Mouse (Mus musculus): Measurements from ENCODE around the gene Nagk. TPM values are rescaled to one million over a fixed set of nuclear protein-coding genes. Genes with fewer than 3 reads are reported as not detected.

The Nagk gene
- total and polyA plus RNA-seq, 2 experiments from 2014 or later: 70.0 to 92.0 TPM

DNA sequence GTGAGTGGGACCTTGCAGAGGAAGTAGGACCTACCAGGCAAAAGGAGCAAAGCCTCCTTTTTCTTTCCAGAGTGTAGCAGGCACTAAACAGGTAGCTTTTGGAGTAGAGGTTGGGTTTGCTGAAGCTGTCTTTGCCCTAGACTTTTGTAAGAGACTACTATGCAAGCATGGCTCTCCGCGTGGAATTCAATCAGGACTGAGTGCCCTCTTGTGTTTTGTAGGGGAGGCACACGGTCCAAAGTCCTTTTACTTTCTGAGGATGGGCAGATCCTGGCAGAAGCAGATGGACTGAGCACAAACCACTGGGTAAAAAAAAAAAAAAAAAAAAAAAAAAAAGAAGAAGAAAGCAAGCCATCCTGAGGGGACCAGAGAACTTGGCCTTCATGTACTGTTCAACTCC is 1.9 kb downstream of the Nagk start:
- Histone ChIP-seq H3K27me3 (ENCODE audit: insufficient read depth, low read length) (no peaks in the 10 kb centered on the region), H3K9me3 (ENCODE audit: low read length) (no peaks in the 10 kb centered on the region), H3K4me3 (ENCODE audit: low read length) (no peak overlapping the region), H3K4me2 (ENCODE audit: low read depth, low read length) (no peak overlapping the region), H3K4me1 (ENCODE audit: insufficient read depth, low read length) (peaks cover 9% of the 10 kb centered on the region; the same call in 1 of the 2 replicates), H3K27ac (no peak overlapping the region), H3K9ac (replicated peaks; ENCODE audit: low read length) (no peak overlapping the region), H3K36me3 (ENCODE audit: insufficient read depth, low read length) (peaks cover 18% of the 10 kb centered on the region)
- ATAC-seq: no peak
- WGBS: 52% methylated on average over 3 of the region's 3 CpGs
- no peak for TF ChIP-seq CTCF (IDR thresholded peaks at IDR 0.05; ENCODE audit: low read depth)
- DNase-seq (ENCODE audit: low spot score): peak; percentile 23

DNA sequence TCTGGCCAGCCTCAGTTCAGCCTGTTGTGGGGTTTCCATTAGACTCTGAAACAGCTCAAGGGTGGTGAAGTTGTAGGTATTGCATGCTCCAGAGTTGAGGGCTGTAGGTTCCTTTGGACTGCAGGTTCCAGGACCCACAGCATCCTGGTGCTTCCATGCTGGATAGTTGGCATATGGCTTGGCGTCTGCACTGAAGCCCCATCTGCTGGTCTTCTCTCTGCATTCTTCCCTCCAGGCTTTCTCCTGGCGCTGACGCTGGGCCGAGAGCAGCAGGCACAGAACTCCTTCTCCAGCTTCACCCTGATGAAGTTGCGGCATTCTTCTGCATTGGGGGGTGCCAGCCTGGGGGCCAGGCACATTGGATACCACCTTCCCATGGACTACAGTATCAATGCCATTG is 7.3 kb downstream of the Nagk start:
- no peak for TF ChIP-seq CTCF (IDR thresholded peaks at IDR 0.05; ENCODE audit: low read depth)
- Histone ChIP-seq H3K27ac (no peak overlapping the region), H3K4me1 (ENCODE audit: insufficient read depth, low read length) (0 out of 2 replicates have a peak, but pooled peaks cover 1% of the 10 kb centered on the region), H3K36me3 (ENCODE audit: insufficient read depth, low read length) (peaks cover 27% of the 10 kb centered on the region), H3K4me3 (ENCODE audit: low read length) (no peak overlapping the region), H3K9ac (replicated peaks; ENCODE audit: low read length) (no peak overlapping the region), H3K9me3 (ENCODE audit: low read length) (no peaks in the 10 kb centered on the region), H3K27me3 (ENCODE audit: insufficient read depth, low read length) (no peaks in the 10 kb centered on the region), H3K4me2 (ENCODE audit: low read depth, low read length) (no peak overlapping the region)
- ATAC-seq (no peak), DNase-seq (ENCODE audit: low spot score) (no peak)
- 80% methylated on average over 5 of the region's 5 CpGs for WGBS

DNA sequence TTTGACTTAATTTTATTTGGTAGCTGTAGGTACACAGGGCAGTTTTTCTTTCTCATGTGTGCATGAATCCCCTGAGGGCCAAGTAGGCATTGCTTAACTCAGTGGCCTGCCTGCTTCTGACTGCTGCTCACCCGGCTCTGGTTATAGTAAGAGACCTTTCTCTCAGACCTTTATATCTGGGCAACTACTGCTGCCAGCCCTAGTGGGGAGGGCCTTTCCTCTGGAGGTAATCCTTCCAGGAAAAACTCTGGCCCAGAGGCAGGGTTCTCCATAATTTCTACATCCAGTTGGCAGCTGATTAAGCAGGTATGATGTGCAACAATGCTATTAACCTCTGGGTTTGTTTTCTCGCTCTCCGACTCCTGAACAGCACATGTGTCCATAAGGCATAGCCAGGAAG is 8.1 kb downstream of the Nagk start:
- TF ChIP-seq CTCF (IDR thresholded peaks at IDR 0.05; ENCODE audit: low read depth): no peak
- H3K4me2 ChIP-seq (ENCODE audit: low read depth, low read length): no peak overlapping the region
- no peaks in the 10 kb centered on the region for H3K4me1 ChIP-seq (ENCODE audit: insufficient read depth, low read length)
- no peaks in the 10 kb centered on the region for H3K9me3 ChIP-seq (ENCODE audit: low read length)
- DNase-seq (ENCODE audit: low spot score) (no peak), ATAC-seq (no peak)
- no peaks in the 10 kb centered on the region for H3K27me3 ChIP-seq (ENCODE audit: insufficient read depth, low read length)
- no peak overlapping the region for H3K27ac ChIP-seq
- no peak overlapping the region for H3K4me3 ChIP-seq (ENCODE audit: low read length)
- WGBS: 87% methylated on average over 3 of the region's 3 CpGs
- peaks cover 35% of the 10 kb centered on the region for H3K36me3 ChIP-seq (ENCODE audit: insufficient read depth, low read length)
- H3K9ac ChIP-seq (replicated peaks; ENCODE audit: low read length): no peak overlapping the region

DNA sequence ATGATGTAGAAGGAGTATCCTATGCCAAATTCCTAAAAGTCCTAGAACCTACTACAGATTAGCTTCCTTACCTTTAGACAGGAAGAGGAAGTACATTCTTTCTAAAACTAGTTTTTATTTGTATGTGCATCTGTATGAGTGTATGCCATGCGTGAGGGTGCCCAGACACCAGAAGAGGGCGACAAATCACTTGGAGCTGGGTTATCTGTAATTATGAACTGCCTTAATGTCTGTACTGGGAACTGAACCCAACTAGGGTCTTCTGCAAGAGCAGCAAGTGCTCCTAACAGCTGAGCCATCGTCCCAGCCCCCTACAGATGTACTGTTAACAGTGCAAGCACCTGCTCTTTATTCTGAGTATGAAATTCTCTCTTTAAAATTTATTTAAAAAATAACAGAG is 21.0 kb downstream of the Nagk start:
- Histone ChIP-seq H3K9ac (replicated peaks; ENCODE audit: low read length) (no peak overlapping the region), H3K4me1 (ENCODE audit: insufficient read depth, low read length) (no peaks in the 10 kb centered on the region), H3K9me3 (ENCODE audit: low read length) (no peaks in the 10 kb centered on the region), H3K27me3 (ENCODE audit: insufficient read depth, low read length) (no peaks in the 10 kb centered on the region), H3K27ac (no peak overlapping the region), H3K4me2 (ENCODE audit: low read depth, low read length) (no peak overlapping the region), H3K4me3 (ENCODE audit: low read length) (no peak overlapping the region), H3K36me3 (ENCODE audit: insufficient read depth, low read length) (0 out of 2 replicates have a peak, but pooled peaks cover 6% of the 10 kb centered on the region)
- TF ChIP-seq CTCF (IDR thresholded peaks at IDR 0.05; ENCODE audit: low read depth): no peak
- DNase-seq (ENCODE audit: low spot score) (no peak), ATAC-seq (no peak)
- WGBS: 98% methylated on average over 3 of the region's 3 CpGs

DNA sequence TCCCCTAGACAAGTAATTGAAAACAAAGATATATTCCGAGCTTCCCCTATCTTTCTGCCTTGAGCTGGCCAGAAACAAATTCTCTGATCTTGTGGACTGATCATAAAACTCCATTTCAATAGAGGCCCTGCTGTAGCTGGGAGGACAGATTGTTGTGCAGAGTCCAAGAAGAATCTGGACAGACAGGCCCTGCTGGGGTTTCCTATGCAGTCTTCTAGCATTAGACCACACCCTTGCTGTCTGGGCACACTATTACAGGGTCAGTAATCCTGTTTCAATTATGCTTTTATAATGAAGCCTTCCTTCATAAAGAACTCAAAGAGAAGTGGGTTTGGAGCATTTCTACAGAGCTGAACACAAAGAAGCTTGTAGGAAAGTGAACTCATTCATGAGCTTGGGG is 24.2 kb downstream of the Nagk start:
- WGBS: 72% methylated on average over 1 of the region's 1 CpGs
- Histone ChIP-seq H3K27me3 (ENCODE audit: insufficient read depth, low read length) (no peaks in the 10 kb centered on the region), H3K9ac (replicated peaks; ENCODE audit: low read length) (no peak overlapping the region), H3K36me3 (ENCODE audit: insufficient read depth, low read length) (0 out of 2 replicates have a peak, but pooled peaks cover under 1% of the 10 kb centered on the region), H3K9me3 (ENCODE audit: low read length) (no peaks in the 10 kb centered on the region), H3K4me2 (ENCODE audit: low read depth, low read length) (no peak overlapping the region), H3K4me3 (ENCODE audit: low read length) (no peak overlapping the region), H3K4me1 (ENCODE audit: insufficient read depth, low read length) (no peaks in the 10 kb centered on the region), H3K27ac (no peak overlapping the region)
- TF ChIP-seq CTCF (IDR thresholded peaks at IDR 0.05; ENCODE audit: low read depth): no peak
- DNase-seq (ENCODE audit: low spot score): no peak
- ATAC-seq: no peak

DNA sequence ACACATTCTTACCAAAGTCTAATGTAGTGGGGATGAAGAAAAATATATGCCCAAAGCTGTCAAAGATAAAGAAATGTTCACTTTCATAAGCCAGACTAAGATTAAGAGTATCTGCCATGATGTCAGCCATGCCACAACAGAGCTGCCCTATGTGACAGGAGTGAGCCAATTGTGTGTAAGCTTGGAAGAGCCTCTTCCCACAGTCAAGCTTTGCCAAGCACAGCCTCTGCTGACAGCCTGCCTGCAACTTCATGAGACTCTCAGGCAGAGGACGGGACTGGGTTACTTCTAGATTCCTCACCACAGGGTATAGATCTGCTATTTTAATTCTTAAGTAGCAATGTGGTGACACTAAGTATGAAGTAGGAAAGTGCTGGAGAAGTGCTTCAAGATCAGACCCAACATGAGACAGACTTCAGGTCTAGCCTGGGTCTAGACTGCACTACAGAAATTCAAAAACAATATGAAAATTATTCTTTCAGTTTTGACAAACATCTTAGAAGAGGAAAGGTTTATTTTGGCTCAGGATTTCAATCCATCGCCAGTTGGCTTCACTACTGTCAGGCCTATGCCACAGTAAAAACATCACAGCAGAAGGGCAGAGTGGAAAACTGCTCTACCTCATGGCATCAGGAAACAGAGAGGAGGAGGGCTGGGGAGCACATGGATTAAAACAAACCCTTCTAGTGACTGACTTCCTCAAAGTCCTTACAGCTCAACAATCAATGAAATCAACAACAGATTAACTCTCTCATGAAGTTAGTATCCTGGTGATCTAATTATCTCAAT is 26.1 kb downstream of the Nagk start:
- Histone ChIP-seq H3K9ac (replicated peaks; ENCODE audit: low read length) (no peak overlapping the region), H3K27ac (no peak overlapping the region), H3K36me3 (ENCODE audit: insufficient read depth, low read length) (no peaks in the 10 kb centered on the region), H3K27me3 (ENCODE audit: insufficient read depth, low read length) (no peaks in the 10 kb centered on the region), H3K4me3 (ENCODE audit: low read length) (no peak overlapping the region), H3K4me1 (ENCODE audit: insufficient read depth, low read length) (no peaks in the 10 kb centered on the region), H3K4me2 (ENCODE audit: low read depth, low read length) (no peak overlapping the region), H3K9me3 (ENCODE audit: low read length) (no peaks in the 10 kb centered on the region)
- TF ChIP-seq CTCF (IDR thresholded peaks at IDR 0.05; ENCODE audit: low read depth): no peak
- 75% methylated on average over 2 of the region's 2 CpGs for WGBS
- DNase-seq (ENCODE audit: low spot score) (no peak), ATAC-seq (no peak)

DNA sequence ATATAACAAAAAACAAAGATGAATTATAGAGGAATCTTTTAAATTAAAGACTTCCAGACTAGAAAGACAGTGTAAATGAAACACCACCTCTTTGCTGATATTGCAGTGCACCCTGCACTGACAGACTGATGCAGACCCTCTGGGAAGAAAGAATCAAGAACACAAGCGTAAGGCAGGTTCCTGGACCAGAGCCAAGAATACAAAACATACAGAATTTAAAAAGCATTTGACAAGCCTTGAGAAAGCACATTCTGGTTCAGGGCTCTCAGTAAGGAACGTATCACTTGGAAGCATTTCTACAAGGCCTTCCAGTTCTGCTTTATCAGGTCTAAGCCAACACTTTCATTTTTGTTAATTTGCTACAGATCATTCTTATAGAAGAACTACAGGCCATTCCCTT is 27.1 kb downstream of the Nagk start:
- ATAC-seq: no peak
- Histone ChIP-seq H3K9me3 (ENCODE audit: low read length) (no peaks in the 10 kb centered on the region), H3K4me2 (ENCODE audit: low read depth, low read length) (no peak overlapping the region), H3K4me1 (ENCODE audit: insufficient read depth, low read length) (no peaks in the 10 kb centered on the region), H3K36me3 (ENCODE audit: insufficient read depth, low read length) (no peaks in the 10 kb centered on the region), H3K27me3 (ENCODE audit: insufficient read depth, low read length) (no peaks in the 10 kb centered on the region), H3K27ac (no peak overlapping the region), H3K9ac (replicated peaks; ENCODE audit: low read length) (no peak overlapping the region), H3K4me3 (ENCODE audit: low read length) (no peak overlapping the region)
- 31% methylated on average over 2 of the region's 2 CpGs for WGBS
- peak; percentile 9 for DNase-seq (ENCODE audit: low spot score)
- no peak for TF ChIP-seq CTCF (IDR thresholded peaks at IDR 0.05; ENCODE audit: low read depth)
